In genomic region chr6:119319358-119319757, GRCm38 (mm10) we compare ENCODE assay signal across 13 mouse cellular contexts. TPM values are rescaled to one million over a fixed set of nuclear protein-coding genes. Genes with fewer than 3 reads are reported as not detected.
DNase-seq lines count a peak whose midpoint lies in the region; ATAC-seq and TF ChIP-seq lines count a peak whose summit lies in the region.
"Had no signal": no experiment of that assay in that cellular context is flagged by ENCODE, and none has a peak within 500 bp of the region (broad histone marks: within the 10 kb centered on the region; RNA-seq: fewer than 3 reads in every experiment).

No protein-coding gene starts in this region.

- peak; percentile 33 for TF ChIP-seq CTCF in stomach, postnatal 0 days (IDR thresholded peaks at IDR 0.05; ENCODE audit: low read depth)

- H3K4me1 ChIP-seq in hindbrain, embryonic 14.5 days (replicated peaks; ENCODE audit: control insufficient read depth, insufficient read depth, low read length) = 0 out of 2 replicates have a peak, but pooled peaks cover 5% of the 10 kb centered on the region
- H3K4me1 ChIP-seq in hindbrain, embryonic 13.5 days (replicated peaks) = peaks cover 26% of the 10 kb centered on the region
- H3K4me1 ChIP-seq in stomach, postnatal 0 days (replicated peaks; ENCODE audit: control insufficient read depth, insufficient read depth) = no peaks in the 10 kb centered on the region
- H3K4me1 ChIP-seq: embryonic facial prominence, embryonic 15.5 days had no signal

- no peak overlapping the region for H3K9ac ChIP-seq in hindbrain, embryonic 14.5 days
- no peak overlapping the region for H3K9ac ChIP-seq in hindbrain, embryonic 13.5 days
- no peak overlapping the region for H3K9ac ChIP-seq in stomach, postnatal 0 days (ENCODE audit: low read length)
- H3K9ac ChIP-seq: embryonic facial prominence, embryonic 15.5 days; hindbrain, embryonic 15.5 days had no signal

- no peak overlapping the region for H3K4me3 ChIP-seq in hindbrain, embryonic 14.5 days (replicated peaks; ENCODE audit: low read length)
- H3K4me3 ChIP-seq in hindbrain, embryonic 13.5 days = no peak overlapping the region
- no peak overlapping the region for H3K4me3 ChIP-seq in stomach, postnatal 0 days (ENCODE audit: low read depth, low read length)
- H3K4me3 ChIP-seq: embryonic facial prominence, embryonic 15.5 days; heart, embryonic 10.5 days; hindbrain, embryonic 15.5 days had no signal

- 0 out of 2 replicates have a peak, but pooled peaks cover 9% of the 10 kb centered on the region for H3K36me3 ChIP-seq in hindbrain, embryonic 14.5 days (replicated peaks; ENCODE audit: control insufficient read depth, insufficient read depth)
- peaks cover 11% of the 10 kb centered on the region for H3K36me3 ChIP-seq in hindbrain, embryonic 13.5 days
- H3K36me3 ChIP-seq in stomach, postnatal 0 days (ENCODE audit: control insufficient read depth, insufficient read depth, low read length) = no peaks in the 10 kb centered on the region
- H3K36me3 ChIP-seq: embryonic facial prominence, embryonic 15.5 days; heart, embryonic 10.5 days had no signal

- H3K4me2 ChIP-seq in hindbrain, embryonic 14.5 days (replicated peaks) = no peak overlapping the region
- H3K4me2 ChIP-seq in hindbrain, embryonic 13.5 days = no peak overlapping the region
- H3K4me2 ChIP-seq in stomach, postnatal 0 days (replicated peaks; ENCODE audit: low read depth) = no peak overlapping the region
- H3K4me2 ChIP-seq: embryonic facial prominence, embryonic 15.5 days; hindbrain, embryonic 15.5 days had no signal

- 85% methylated on average over 2 of the region's 2 CpGs for WGBS in hindbrain, embryonic 14.5 days
- WGBS in hindbrain, embryonic 13.5 days = 95% methylated on average over 2 of the region's 2 CpGs
- WGBS in stomach, postnatal 0 days = 75% methylated on average over 2 of the region's 2 CpGs

- H3K27ac ChIP-seq in hindbrain, embryonic 14.5 days = 0 out of 2 replicates have a peak overlapping the region, but pooled peaks have one; percentile 14
- no peak overlapping the region for H3K27ac ChIP-seq in hindbrain, embryonic 13.5 days
- no peak overlapping the region for H3K27ac ChIP-seq in stomach, postnatal 0 days (replicated peaks)
- H3K27ac ChIP-seq: embryonic facial prominence, embryonic 15.5 days; heart, embryonic 10.5 days had no signal

- H3K9me3 ChIP-seq in hindbrain, embryonic 14.5 days (ENCODE audit: control insufficient read depth, low read length) = no peaks in the 10 kb centered on the region
- H3K9me3 ChIP-seq in hindbrain, embryonic 13.5 days = no peaks in the 10 kb centered on the region
- H3K9me3 ChIP-seq in stomach, postnatal 0 days (ENCODE audit: control insufficient read depth, low read length) = no peaks in the 10 kb centered on the region
- H3K9me3 ChIP-seq: embryonic facial prominence, embryonic 15.5 days; heart, embryonic 10.5 days; hindbrain, embryonic 15.5 days had no signal

- no peak for TF ChIP-seq EP300 in stomach, postnatal 0 days (optimal IDR thresholded peaks at IDR 0.05)

- ATAC-seq in hindbrain, embryonic 14.5 days (ENCODE audit: low FRiP score) = no peak
- no peak for ATAC-seq in hindbrain, embryonic 13.5 days (ENCODE audit: low FRiP score)
- ATAC-seq in stomach, postnatal 0 days (ENCODE audit: low FRiP score, low TSS enrichment) = no peak

- DNase-seq in hindbrain, embryonic 14.5 days (ENCODE audit: low spot score) = no peak
- DNase-seq in retina, postnatal 1 day = peak; percentile 43
- no peak for DNase-seq in retina, embryonic 14.5 days (ENCODE audit: low spot score)
- peak; percentile 80 for DNase-seq in ZHBTc4 (ENCODE audit: low read depth, low spot score)
- no peak for DNase-seq in stomach, postnatal 0 days (ENCODE audit: low spot score)
- no peak for DNase-seq in ovary, adult 18-20 months (ENCODE audit: low spot score)
- DNase-seq: cerebellum, postnatal 25 days; kidney, postnatal 10 days; lung, postnatal 14 days had no signal

- no peaks in the 10 kb centered on the region for H3K27me3 ChIP-seq in hindbrain, embryonic 14.5 days (ENCODE audit: control insufficient read depth, insufficient read depth, low read length)
- H3K27me3 ChIP-seq in hindbrain, embryonic 13.5 days = peaks cover 14% of the 10 kb centered on the region; the same call in 1 of the 2 replicates
- H3K27me3 ChIP-seq in stomach, postnatal 0 days (ENCODE audit: control insufficient read depth, insufficient read depth, low read length) = no peaks in the 10 kb centered on the region
- H3K27me3 ChIP-seq: hindbrain, embryonic 15.5 days had no signal

RNA-seq across cellular contexts. Expression of gene Lrtm2, which starts 11.2 kb away (rescaled TPM):
- 7.8 and 13.2 TPM in 2 replicates for polyA plus RNA-seq in hindbrain, embryonic 14.5 days (2014; fragmentation: Nextera tagmentation; extraction: Ambion mirVana)
- polyA plus RNA-seq in hindbrain, embryonic 13.5 days (2015; fragmentation: Nextera tagmentation; extraction: Ambion mirVana) = 5.0 and 5.1 TPM in 2 replicates
- polyA plus RNA-seq in stomach, postnatal 0 days (2015; fragmentation: Nextera tagmentation; extraction: Ambion mirVana) = 0.08 TPM in 2 replicates

Comparison
In these comparisons a context has a peak if more than half of its experiments do, and no peak if none do; other contexts are left out.
1. DNase-seq: peak in retina, postnatal 1 day (single experiment) and ZHBTc4 (single experiment); none in hindbrain, embryonic 14.5 days (single experiment), retina, embryonic 14.5 days (single experiment), stomach, postnatal 0 days (single experiment) and ovary, adult 18-20 months (single experiment).